Mouse (Mus musculus): ENCODE data around the gene Gm20695. TPM values are rescaled to one million over a fixed set of nuclear protein-coding genes. Genes with fewer than 3 reads are reported as not detected.

Gm20695 gene
- polyA plus RNA-seq (2015; fragmentation: Illumina TruSeq; extraction: RNeasy Lipid Tissue Mini Kit (QIAGEN cat#74804); ENCODE audit: insufficient read depth, low replicate concordance): 0.79 TPM

GRCm38 (mm10) chr16:3884201-3885064 lies at the start of gene Gm20695, which contains the start of gene Zfp597:
Gm20695 (plus strand) TSS chr16:3884648.
Zfp597 (minus strand) TSS chr16:3884561.

GRCm38 (mm10) chr16:3846711-3847518 lies 37.5 kb upstream of the Gm20695 start, which contains the start of gene Zfp174:
Zfp174 (plus strand) TSS chr16:3847268.

GRCm38 (mm10) chr16:3872216-3873047 lies 12.0 kb upstream of the Gm20695 start, which contains the start of gene Naa60:
Naa60 (plus strand) TSS chr16:3872375.

GRCm38 (mm10) chr16:3908537-3909111 lies 24.2 kb downstream of the Gm20695 start, which contains the start of the genes 1700037C18Rik and Cluap1:
1700037C18Rik (minus strand) TSS chr16:3908689.
Cluap1 (plus strand) TSS chr16:3908801.

Other genes with a start within 250 kb of the Gm20695 start
- 21.6 TPM for gene Mefv, start 166.6 kb upstream of the Gm20695 start, polyA plus RNA-seq (2015; fragmentation: Illumina TruSeq; extraction: RNeasy Lipid Tissue Mini Kit (QIAGEN cat#74804); ENCODE audit: insufficient read depth, low replicate concordance)
- gene Zfp263, start 140.6 kb upstream of the Gm20695 start, polyA plus RNA-seq (2015; fragmentation: Illumina TruSeq; extraction: RNeasy Lipid Tissue Mini Kit (QIAGEN cat#74804); ENCODE audit: insufficient read depth, low replicate concordance): 86.3 TPM
- not detected for gene Olfr15, start 53.8 kb upstream of the Gm20695 start, polyA plus RNA-seq (2015; fragmentation: Illumina TruSeq; extraction: RNeasy Lipid Tissue Mini Kit (QIAGEN cat#74804); ENCODE audit: insufficient read depth, low replicate concordance)
- gene Zfp174, start 37.4 kb upstream of the Gm20695 start, polyA plus RNA-seq (2015; fragmentation: Illumina TruSeq; extraction: RNeasy Lipid Tissue Mini Kit (QIAGEN cat#74804); ENCODE audit: insufficient read depth, low replicate concordance): 2.0 TPM
- 92.9 TPM for gene Naa60, start 12.3 kb upstream of the Gm20695 start, polyA plus RNA-seq (2015; fragmentation: Illumina TruSeq; extraction: RNeasy Lipid Tissue Mini Kit (QIAGEN cat#74804); ENCODE audit: insufficient read depth, low replicate concordance)
- 33.8 TPM for gene Zfp597, start 87 bp upstream of the Gm20695 start, polyA plus RNA-seq (2015; fragmentation: Illumina TruSeq; extraction: RNeasy Lipid Tissue Mini Kit (QIAGEN cat#74804); ENCODE audit: insufficient read depth, low replicate concordance)
- 3.5 TPM for gene 1700037C18Rik, start 24.0 kb downstream of the Gm20695 start, polyA plus RNA-seq (2015; fragmentation: Illumina TruSeq; extraction: RNeasy Lipid Tissue Mini Kit (QIAGEN cat#74804); ENCODE audit: insufficient read depth, low replicate concordance)
- gene Cluap1, start 24.2 kb downstream of the Gm20695 start, polyA plus RNA-seq (2015; fragmentation: Illumina TruSeq; extraction: RNeasy Lipid Tissue Mini Kit (QIAGEN cat#74804); ENCODE audit: insufficient read depth, low replicate concordance): 30.9 TPM
- 33.9 TPM for gene Nlrc3, start 92.0 kb downstream of the Gm20695 start, polyA plus RNA-seq (2015; fragmentation: Illumina TruSeq; extraction: RNeasy Lipid Tissue Mini Kit (QIAGEN cat#74804); ENCODE audit: insufficient read depth, low replicate concordance)
- 42.3 TPM for gene Slx4, start 119.1 kb downstream of the Gm20695 start, polyA plus RNA-seq (2015; fragmentation: Illumina TruSeq; extraction: RNeasy Lipid Tissue Mini Kit (QIAGEN cat#74804); ENCODE audit: insufficient read depth, low replicate concordance)
- gene Dnase1, start 152.3 kb downstream of the Gm20695 start, polyA plus RNA-seq (2015; fragmentation: Illumina TruSeq; extraction: RNeasy Lipid Tissue Mini Kit (QIAGEN cat#74804); ENCODE audit: insufficient read depth, low replicate concordance): 0.18 TPM
- 58.1 TPM for gene Trap1, start 193.2 kb downstream of the Gm20695 start, polyA plus RNA-seq (2015; fragmentation: Illumina TruSeq; extraction: RNeasy Lipid Tissue Mini Kit (QIAGEN cat#74804); ENCODE audit: insufficient read depth, low replicate concordance)